Mouse (Mus musculus) brown adipose tissue, adult 24 weeks (tissue): Measurements from ENCODE around the gene Kif6. TPM values are rescaled to one million over a fixed set of nuclear protein-coding genes. Genes with fewer than 3 reads are reported as not detected.

Experiments
- H3K27ac ChIP-seq: fragments of 200-500 bp; replicated peaks from 2 replicates; pipeline ENCODE4 v1.5.1; 2012; ENCODE audit warnings: low read depth, mild to moderate bottlenecking, low read length
- H3K4me1 ChIP-seq: fragments of 200-500 bp; 2 replicates; pipeline ENCODE4 v1.6.1; 2012; ENCODE audit warnings: low read length, mixed read lengths; ENCODE audit not compliant: control insufficient read depth, insufficient read depth, insufficient read length
- H3K4me3 ChIP-seq: fragments of 200-500 bp; 2 replicates; pipeline ENCODE4 v1.5.1; 2012; ENCODE audit warnings: low read depth, mild to moderate bottlenecking, low read length, moderate library complexity; ENCODE audit not compliant: insufficient read depth
- polyA plus RNA-seq: library from polyadenylated mRNA; stranded (reverse); fragments of >200 nt; gene quantifications from 2 replicates; pipeline ENCODE4 v1.2.4, GENCODE M21; 2012; ENCODE audit not compliant: missing spikeins, insufficient read depth, insufficient read length

Gene Kif6
- not detected in 2 replicates for polyA plus RNA-seq

DNA sequence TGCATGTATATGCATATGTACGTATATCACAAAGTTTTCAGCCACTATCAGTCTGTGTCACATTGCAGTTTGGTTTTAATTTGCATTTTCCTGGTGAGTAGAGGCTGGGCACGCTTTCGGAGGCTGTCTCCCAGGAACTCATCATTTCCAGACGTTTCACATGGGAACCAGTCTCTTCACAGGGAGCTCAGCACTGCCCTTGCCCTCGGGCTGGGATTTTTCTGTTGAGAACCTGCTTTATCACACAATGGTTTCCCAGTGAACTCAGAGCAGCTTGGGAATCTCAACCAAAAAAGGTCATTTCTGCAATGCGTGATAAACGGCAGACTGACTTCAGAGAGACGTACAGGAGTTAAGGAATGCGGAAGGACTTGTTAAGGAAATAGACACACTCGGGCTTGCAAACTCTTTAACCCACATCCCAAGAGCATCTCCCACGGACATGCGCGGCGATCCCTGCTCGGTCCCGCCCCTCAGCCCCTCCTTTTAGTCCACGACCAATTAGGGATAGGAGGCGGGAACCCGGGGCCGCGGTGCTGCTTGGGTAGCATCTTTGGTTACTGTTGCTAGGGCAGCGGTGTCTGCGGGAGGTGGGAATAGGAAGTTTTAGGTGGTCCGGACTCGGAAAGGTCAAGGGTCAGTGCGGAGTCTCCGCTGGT, at the start of gene Kif6:
Gene Kif6 (plus strand): TSS at position 560 of the 659 bp plus-strand sequence.
- Histone ChIP-seq H3K4me1 (no peaks in the 10 kb centered on the region; the same call in 1 of the 2 replicates), H3K27ac (no peak within 1 kb of the TSS), H3K4me3 (peak within 1 kb of the TSS; percentile 46)

DNA sequence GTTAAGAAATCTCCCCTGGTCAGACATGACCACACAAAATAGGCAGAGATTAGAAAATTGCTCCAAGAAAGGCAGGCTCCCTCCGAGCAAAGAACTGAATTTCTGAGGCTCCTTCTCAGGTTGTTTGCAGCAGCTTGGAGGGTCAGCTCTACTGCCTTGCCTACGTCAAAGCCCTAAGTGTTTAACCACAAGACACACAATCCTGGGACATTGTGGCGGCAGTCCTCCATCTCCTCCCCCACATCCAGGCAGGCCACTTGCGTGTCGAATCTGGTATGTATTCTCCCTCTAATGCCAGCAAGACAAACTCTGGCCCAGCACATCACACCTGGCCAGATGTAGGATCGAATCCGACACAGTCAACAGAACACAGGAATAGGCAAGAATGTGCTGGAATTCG, 46.2 kb upstream of the Kif6 start:
- H3K27ac ChIP-seq = no peak overlapping the region
- H3K4me1 ChIP-seq = no peaks in the 10 kb centered on the region
- no peak overlapping the region for H3K4me3 ChIP-seq

DNA sequence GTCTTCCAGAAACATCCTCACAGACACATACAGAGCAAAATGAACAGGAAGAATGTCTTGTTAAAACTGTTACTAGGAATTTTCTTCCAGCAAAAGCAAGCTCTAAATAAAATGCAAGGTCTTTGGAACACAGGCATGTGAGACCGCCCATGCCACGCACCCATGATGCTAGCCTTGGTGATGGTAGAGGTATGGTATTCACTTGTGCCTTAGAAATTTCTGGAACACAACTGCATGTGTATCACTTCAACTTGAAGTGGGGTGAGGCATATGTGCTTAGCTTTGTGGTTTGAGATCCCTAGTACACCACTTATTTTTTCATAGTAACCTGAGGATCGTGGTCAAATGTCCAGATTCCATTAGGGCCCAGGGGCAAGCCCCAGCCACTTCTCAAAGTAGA, 37.6 kb upstream of the Kif6 start:
- no peak overlapping the region for H3K27ac ChIP-seq
- no peaks in the 10 kb centered on the region for H3K4me1 ChIP-seq
- H3K4me3 ChIP-seq = no peak overlapping the region

DNA sequence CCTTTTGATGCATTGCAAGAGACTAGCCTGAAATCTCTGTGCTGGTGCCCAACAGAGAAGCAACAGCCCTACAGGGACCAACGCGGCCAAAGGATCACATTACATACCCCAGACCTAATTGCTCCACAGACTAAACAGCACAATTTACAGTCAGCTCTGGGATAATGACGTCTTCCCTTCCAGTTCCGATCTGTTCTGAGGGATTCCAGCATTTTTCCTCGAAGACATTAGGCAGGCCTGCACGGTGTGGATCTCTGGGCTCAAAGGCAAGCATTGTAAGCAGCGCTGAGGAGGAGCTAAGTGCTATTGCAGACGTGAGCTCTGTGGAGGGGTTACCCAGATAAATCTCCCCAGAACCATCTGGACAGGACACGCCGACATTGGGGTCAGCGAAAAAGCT, 32.5 kb upstream of the Kif6 start:
- no peaks in the 10 kb centered on the region for H3K4me1 ChIP-seq
- H3K27ac ChIP-seq = no peak overlapping the region
- H3K4me3 ChIP-seq = no peak overlapping the region

DNA sequence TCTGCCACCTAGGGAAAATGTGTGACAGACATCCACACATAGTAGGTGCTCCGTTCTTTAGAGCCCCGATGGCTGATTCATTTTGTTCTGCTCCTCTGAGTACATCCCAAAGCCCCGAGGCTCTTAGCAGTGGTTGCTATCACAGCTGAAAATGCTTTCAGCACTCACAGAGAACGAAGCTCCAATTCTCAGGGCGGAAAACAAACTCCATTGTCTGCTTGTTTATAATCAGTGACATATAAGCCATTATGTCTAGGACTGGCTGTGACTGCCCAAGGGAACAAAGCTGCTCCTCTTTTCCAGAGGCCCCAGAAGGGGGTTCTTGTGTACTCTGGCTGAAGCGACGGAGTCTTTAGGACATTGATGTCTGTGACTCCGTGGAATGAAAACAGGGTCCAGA, 24.9 kb upstream of the Kif6 start:
- Histone ChIP-seq H3K4me3 (no peak overlapping the region), H3K4me1 (no peaks in the 10 kb centered on the region), H3K27ac (no peak overlapping the region)

DNA sequence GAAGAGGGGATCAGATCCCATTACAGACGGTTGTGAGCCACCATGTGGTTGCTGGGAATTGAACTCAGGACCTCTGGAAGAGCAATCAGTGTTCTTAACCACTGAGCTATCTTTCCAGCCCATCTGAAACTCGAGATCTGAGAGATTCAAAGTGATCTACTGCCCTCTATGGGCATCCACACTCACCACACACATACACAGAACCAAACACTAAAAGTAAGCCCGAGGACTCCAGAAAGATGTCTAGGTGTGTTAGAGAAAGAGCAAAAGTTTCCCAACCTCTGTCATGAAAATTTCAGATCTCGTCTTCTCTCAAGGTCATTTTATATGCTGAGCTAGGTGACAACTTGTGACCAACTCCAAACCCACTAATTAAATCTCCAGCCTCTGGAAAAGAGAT, 9.5 kb upstream of the Kif6 start:
- H3K4me3 ChIP-seq = no peak overlapping the region
- H3K27ac ChIP-seq = no peak overlapping the region
- H3K4me1 ChIP-seq = no peaks in the 10 kb centered on the region

DNA sequence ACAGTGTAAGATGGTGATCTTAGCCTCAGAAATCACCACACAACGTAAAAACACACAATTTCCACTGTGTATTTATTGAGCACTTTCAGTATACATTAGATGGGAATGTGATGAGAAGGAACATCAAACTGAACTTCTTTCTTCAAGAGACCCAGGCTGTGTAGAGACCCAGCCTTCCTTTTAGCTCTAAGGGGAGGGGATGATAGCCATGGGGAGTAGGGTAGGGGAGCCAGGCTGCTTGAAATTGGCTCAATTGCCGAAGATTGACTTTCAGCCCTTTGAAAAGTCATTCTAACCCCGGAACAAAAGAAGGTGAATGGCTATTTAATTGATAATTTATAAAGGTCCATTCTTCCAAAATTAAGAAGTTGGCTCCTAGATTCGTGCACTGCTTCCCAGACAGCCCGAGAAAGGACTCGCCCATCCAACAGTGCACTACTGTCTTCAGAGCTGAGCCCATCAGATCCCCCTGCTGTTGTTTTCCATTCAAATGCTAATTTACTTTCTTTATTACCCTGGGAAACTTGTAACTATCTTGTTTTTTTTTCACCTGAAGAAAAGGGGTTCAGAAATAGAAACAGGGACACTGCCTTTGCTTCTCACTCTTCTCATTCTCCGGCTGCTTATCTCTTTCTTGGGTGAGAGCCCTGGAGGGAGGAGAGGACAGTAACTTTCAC, 7.4 kb upstream of the Kif6 start:
- Histone ChIP-seq H3K4me3 (no peak overlapping the region), H3K4me1 (no peaks in the 10 kb centered on the region), H3K27ac (no peak overlapping the region)

DNA sequence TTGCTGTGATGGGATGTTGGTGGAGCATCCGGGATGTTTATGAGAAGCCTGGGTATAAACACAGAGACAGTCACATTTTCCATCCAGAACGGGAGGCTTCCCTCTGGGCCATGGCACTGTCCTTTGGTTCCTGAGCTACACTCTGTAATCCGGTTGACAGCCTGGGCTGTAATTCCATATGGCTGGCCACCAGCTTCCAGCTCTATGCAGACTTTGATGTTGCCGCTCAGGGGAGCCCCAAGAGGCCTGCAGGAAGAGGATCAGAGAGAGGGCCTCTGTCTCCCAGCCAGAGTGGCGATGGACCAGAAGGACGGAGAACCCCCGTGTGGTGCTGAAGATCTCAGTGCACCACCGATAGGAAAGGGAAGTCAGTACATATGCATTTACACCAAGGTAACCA, 4.6 kb upstream of the Kif6 start:
- Histone ChIP-seq H3K4me1 (no peaks in the 10 kb centered on the region; the same call in 1 of the 2 replicates), H3K27ac (no peak overlapping the region), H3K4me3 (no peak overlapping the region)

DNA sequence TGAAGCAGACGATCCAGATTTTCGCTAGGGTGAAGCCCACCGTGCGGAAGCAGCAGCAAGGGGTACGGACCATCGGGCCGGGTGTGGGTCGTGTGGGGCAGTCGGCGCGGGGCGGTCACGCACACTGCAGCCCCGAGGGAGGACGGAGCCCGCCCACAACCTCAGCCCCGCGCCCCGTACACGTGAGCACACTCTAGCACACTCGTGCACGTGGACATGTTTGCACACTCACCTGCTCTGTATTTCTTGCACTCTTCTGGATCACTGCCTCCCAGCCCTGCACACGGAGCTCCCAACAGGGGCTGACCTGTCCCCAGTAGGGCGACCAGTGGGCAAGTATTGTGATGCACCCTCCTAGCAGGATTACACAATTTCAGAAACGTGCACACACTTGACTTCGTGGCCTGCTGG, 310 bp downstream of the Kif6 start:
- Histone ChIP-seq H3K4me3 (peak overlapping the region; percentile 46), H3K4me1 (no peaks in the 10 kb centered on the region; the same call in 1 of the 2 replicates), H3K27ac (no peak overlapping the region)

DNA sequence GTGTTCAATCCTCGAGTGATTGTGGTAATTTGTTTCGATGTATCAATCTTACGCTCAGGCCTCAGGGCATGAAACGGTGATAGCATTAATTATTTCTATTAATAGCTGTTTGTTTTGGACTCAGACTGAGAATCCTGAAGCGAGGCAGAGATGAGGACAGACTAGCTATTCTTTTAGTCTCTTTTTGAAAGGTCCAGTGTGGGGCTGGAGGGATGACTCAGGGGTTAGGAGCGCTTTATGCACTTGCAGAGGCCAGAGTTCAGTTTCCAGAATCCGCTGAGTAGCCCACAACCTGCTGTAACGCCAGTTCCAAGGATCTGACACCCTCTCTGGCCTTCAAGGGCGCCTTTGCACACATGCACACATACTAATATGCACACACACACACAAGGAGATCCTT, 9.6 kb downstream of the Kif6 start:
- H3K4me1 ChIP-seq = no peaks in the 10 kb centered on the region
- no peak overlapping the region for H3K27ac ChIP-seq
- H3K4me3 ChIP-seq = no peak overlapping the region

DNA sequence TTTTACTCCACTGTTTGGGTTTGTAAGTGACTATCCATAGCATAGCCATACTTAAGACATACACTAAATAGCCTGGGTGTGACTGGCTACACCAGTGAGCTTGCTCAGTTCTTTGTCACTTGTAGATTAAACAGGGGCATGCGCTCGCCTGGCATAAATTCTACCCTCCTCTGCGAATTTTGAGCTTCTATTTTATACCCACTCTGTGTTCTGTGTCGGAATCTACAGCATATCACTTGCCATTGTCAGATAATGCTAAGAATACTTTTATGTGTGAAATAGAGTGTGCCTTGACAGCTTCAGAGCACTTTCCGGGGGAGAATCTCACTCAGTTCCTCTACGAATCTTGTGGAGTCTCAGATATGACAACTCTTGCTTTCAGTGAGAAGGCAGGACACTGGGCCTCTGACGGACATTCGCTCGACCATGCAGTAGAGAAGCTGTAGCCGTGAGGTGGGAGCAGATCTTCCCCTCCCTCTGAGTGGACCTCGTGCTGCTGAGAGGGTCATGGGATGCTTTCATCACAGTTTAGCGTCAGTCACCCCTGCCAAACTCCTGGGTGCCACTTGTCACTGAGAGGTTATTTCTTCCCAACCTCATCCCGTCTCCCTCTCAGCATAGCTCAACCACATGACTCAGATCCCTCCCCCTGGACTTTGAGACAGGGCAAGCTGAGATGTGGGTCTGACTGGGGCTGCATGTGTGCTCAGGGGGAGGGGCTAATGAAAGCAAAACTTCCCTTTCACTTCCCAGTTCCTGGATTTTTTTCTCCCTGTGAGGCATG, 12.3 kb downstream of the Kif6 start:
- Histone ChIP-seq H3K27ac (no peak overlapping the region), H3K4me3 (no peak overlapping the region), H3K4me1 (no peaks in the 10 kb centered on the region)

DNA sequence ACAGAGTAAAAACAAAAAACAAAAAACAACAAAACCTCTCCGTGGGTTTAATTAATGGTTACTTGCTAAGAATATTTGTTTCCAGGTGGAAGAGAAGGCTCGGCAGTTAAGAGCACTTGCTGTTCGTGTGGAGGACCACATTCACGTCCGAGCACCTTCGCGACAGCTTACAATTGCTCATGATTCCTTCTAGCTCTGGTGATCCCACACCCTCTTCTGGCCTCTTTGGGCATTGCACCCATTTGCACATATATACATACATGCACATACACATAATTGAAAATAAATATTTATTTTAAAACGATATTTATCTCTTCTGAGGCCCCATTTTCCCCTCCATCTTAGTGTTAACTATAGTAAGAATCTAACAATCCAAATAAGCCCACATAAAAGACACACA, 13.9 kb downstream of the Kif6 start:
- H3K27ac ChIP-seq = no peak overlapping the region
- H3K4me1 ChIP-seq = no peaks in the 10 kb centered on the region

DNA sequence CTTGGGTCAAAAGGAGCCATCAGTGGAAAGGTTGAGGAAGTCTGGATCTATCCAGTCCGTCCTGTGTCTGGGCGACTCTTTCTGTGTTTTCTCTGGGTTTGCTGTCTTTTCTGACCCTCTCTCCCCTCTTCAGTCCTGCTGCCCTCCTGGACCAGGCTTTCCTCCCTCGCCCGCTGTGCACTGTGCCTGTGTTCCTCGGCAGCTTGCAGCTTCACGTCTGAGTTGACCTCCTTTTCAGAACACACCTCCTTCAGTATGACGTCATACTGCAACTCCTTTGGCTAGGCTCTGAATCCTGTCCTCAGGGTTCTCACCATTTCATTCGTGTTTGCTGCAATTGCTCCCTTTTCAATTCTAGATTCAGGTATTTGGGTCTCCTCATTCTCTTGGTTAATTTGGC, 18.1 kb downstream of the Kif6 start:
- Histone ChIP-seq H3K4me3 (no peak overlapping the region), H3K27ac (no peak overlapping the region), H3K4me1 (no peaks in the 10 kb centered on the region)

More for the DNA sequence above, 13.9 kb downstream of the Kif6 start:
- H3K4me3 ChIP-seq = no peak overlapping the region

DNA sequence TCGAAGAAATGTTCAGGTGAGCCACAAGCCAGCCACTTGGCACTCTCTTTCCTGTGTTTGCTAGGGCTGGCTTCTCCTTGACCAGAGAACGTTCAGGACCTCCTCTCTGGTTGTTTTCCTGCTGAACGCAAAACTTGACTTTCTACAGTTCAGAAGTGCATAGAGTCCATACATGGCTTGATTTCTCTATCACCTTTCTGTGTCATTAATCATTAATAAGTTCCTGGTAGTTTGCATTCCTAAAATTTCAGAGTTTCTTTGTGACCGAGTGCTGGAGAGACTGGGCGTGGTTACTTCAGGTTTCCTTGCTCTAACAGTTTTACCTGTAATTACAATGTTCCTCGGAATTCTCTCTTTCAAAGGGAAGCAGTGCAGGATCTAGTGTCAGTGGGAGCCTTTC, 27.0 kb downstream of the Kif6 start:
- Histone ChIP-seq H3K27ac (no peak overlapping the region), H3K4me3 (no peak overlapping the region)

DNA sequence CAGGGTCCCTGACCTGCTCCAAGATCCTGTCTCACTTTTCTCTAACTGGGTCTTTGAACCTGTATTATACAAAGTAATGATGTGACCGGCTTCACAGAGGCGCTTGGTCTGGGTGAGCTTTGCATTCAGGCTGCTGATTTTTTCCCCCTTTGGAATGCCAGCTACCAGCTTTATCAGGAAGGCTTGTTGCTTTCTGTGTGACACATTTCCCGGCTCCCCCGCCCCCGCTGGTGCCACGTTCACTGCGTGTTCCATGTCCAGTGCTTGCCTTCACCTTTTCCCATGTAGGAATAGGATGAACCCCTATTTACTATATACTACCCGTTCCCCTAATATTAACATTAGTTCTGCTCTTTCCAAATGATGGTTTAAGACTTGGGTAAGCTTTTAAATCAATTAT, 27.4 kb downstream of the Kif6 start:
- H3K27ac ChIP-seq = no peak overlapping the region
- H3K4me3 ChIP-seq = no peak overlapping the region
- no peaks in the 10 kb centered on the region for H3K4me1 ChIP-seq

More for the DNA sequence above, 27.0 kb downstream of the Kif6 start:
- no peaks in the 10 kb centered on the region for H3K4me1 ChIP-seq
